Mouse (Mus musculus): ENCODE results near the gene Zranb1.

- TF ChIP-seq POLR2A (IDR thresholded peaks at IDR 0.05; ENCODE audit: insufficient read depth, low read depth, low read length) (no peak), CTCF (IDR thresholded peaks at IDR 0.05; ENCODE audit: insufficient read depth, low read depth, low read length) (no peak)
Observed at GRCm38 (mm10) chr7:132982639-132983038, 51.7 kb downstream of the Zranb1 start.

Data from olfactory bulb, adult 2 months (tissue).